In genomic region chr6:113388960-113389359, GRCm38 (mm10) we compare ENCODE assay signal across 11 mouse cellular contexts. TPM values are rescaled to one million over a fixed set of nuclear protein-coding genes. Genes with fewer than 3 reads are reported as not detected.
A peak's percentile ranks its signal among the peaks of the same experiment; 100 is the strongest.
DNase-seq lines count a peak whose midpoint lies in the region; TF ChIP-seq lines count a peak whose summit lies in the region.
"Had no signal": no experiment of that assay in that cellular context is flagged by ENCODE, and none has a peak within 500 bp of the region (broad histone marks: within the 10 kb centered on the region; RNA-seq: fewer than 3 reads in every experiment).

Gene Ttll3 (plus strand): TSS chr6:113389260.

- H3K9ac ChIP-seq in ES-E14 (ENCODE audit: insufficient read depth, low read depth, low read length, poor library complexity, severe bottlenecking) = peak within 1 kb of the TSS; percentile 36; the same call in 1 of the 2 replicates
- H3K9ac ChIP-seq: liver, embryonic 15.5 days had no signal

- H3K9me3 ChIP-seq in ES-E14 (ENCODE audit: control insufficient read depth, insufficient read depth, low read depth, low read length) = no peaks in the 10 kb centered on the region
- H3K9me3 ChIP-seq: liver, embryonic 15.5 days had no signal

- H3K4me3 ChIP-seq in ES-E14 (ENCODE audit: insufficient read depth in 1 of 2, low read depth in 1 of 2, low read length in 2 of 2, poor library complexity in 1 of 2, severe bottlenecking in 1 of 2) = no peak within 1 kb of the TSS
- H3K4me3 ChIP-seq: liver, embryonic 15.5 days had no signal

- in situ Hi-C loops in ES-E14 (cut with MboI; ENCODE audit: low sequenced_read_pairs in 2 of 2, unreplicated experiment in 2 of 2) = no loop called here

- peaks cover 45% of the 10 kb centered on the region for H3K36me3 ChIP-seq in ES-E14 (ENCODE audit: control insufficient read depth, insufficient read depth, low read length, poor library complexity, severe bottlenecking)

- H3K4me1 ChIP-seq in ES-E14 (ENCODE audit: control insufficient read depth in 2 of 2, insufficient read depth in 2 of 2, low read length in 2 of 2, poor library complexity in 1 of 2) = peaks cover 4 to 5% of the 10 kb centered on the region in 2 experiments; a peak in 2 of 4 replicates

- no peak for DNase-seq in left cerebral cortex, adult 8-10 months (ENCODE audit: low spot score in 2 of 2)
- DNase-seq in left cerebral cortex, postnatal 14 days (ENCODE audit: low spot score in 2 of 2) = no peak
- peak; percentile 60 for DNase-seq in 3T3-L1 (ENCODE audit: low read depth, low spot score)
- no peak for DNase-seq in ES-E14 (ENCODE audit: low read depth, low spot score)
- DNase-seq in layer of hippocampus, postnatal 14 days (ENCODE audit: low spot score in 2 of 2) = no peak
- no peak for DNase-seq in urinary bladder, postnatal 4 days (ENCODE audit: low spot score in 2 of 2)
- DNase-seq in heart, postnatal 10 days = no peak
- DNase-seq: adrenal gland, postnatal 10 days; cerebellum, adult 9-11 months; kidney, adult 9 months had no signal

- intact Hi-C loops in left cerebral cortex, postnatal 14 days (cut with DNase I) = no loop called here
- intact Hi-C loops in heart, postnatal 10 days (cut with DNase I) = no loop called here

- H3K27ac ChIP-seq in ES-E14 (ENCODE audit: insufficient read depth, low read depth, low read length, poor library complexity, severe bottlenecking) = no peak within 1 kb of the TSS
- H3K27ac ChIP-seq: liver, embryonic 15.5 days had no signal

TF ChIP-seq in ES-E14, 5 proteins besides CTCF, POLR2A, EP300 and RAD21:
- TF ChIP-seq MAFK (IDR thresholded peaks at IDR 0.05; ENCODE audit: insufficient read depth, low read depth, low read length) (no peak), ZNF384 (IDR thresholded peaks at IDR 0.05; ENCODE audit: low read depth, low read length) (peak; percentile 75)

RNA-seq across cellular contexts. Expression of gene Ttll3, which starts in this region (rescaled TPM):
- total RNA-seq in left cerebral cortex, adult 8-10 months (2022) = 10 to 100 TPM in 3 of 4 experiments, 1 to 10 TPM in 1; 8.6 to 13.9 (median 11.8) TPM
- total RNA-seq in left cerebral cortex, postnatal 14 days (2021) = 1 to 10 TPM; 6.5 to 7.8 TPM
- 5.3 and 6.9 TPM in 2 replicates for total RNA-seq in ES-E14 (2012; rRNA removed)
- 10 to 100 TPM; 11.7 to 13.7 TPM for total RNA-seq in layer of hippocampus, postnatal 14 days (2021)
- 1 to 10 TPM in 1 of 2 experiments, under 1 TPM in 1; 0.92 to 2.2 TPM for total RNA-seq in heart, postnatal 10 days (2021)
